26 mouse cellular contexts compared by ENCODE assay signal in the genomic region with DNA sequence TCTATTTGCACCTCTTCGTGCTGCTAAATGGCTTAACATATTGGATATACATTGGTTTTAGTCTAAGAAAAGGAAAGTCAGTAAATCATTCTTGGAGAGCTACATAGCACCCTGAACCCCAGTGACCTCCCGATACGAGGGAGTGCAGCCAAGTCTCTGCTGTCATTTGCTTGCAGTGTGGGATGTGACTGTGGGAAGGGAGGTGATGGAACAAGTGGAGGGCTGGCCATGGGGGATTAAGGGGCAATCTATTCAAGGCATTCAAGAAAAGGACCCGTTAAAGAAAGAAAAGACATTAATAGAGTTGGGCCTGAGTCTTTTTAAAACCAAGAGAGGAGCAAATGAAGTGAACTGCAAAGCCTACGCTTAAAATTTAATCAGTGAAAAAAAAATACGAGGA.
DNase-seq lines count a peak whose midpoint lies in the region; ATAC-seq and TF ChIP-seq lines count a peak whose summit lies in the region.
"Had no signal": no experiment of that assay in that cellular context is flagged by ENCODE, and none has a peak within 500 bp of the region (broad histone marks: within the 10 kb centered on the region; RNA-seq: fewer than 3 reads in every experiment).

No protein-coding gene starts in this region.

- 20% methylated on average over 6 of the region's 6 CpGs for WGBS in midbrain, embryonic 10.5 days
- 20% methylated on average over 6 of the region's 6 CpGs for WGBS in midbrain, postnatal 0 days
- WGBS in cerebellum, adult 2 months, result 74% methylated on average over 6 of the region's 6 CpGs

- TF ChIP-seq POLR2A in cerebellum, adult 2 months (IDR thresholded peaks at IDR 0.05; ENCODE audit: borderline replicate concordance, insufficient read depth, low read length), result no peak

- DNase-seq in adrenal gland, adult (ENCODE audit: inconsistent age in 2 of 2, low spot score in 1 of 2), result peak; percentile 14 to 49
- no peak for DNase-seq in adrenal gland, adult 8-10 months
- peak; percentile 87 for DNase-seq in heart, adult 11 months
- no peak for DNase-seq in heart, postnatal 36 days
- DNase-seq in midbrain, embryonic 10.5 days (ENCODE audit: low spot score), result peak; percentile 33
- no peak for DNase-seq in midbrain, postnatal 0 days (ENCODE audit: low spot score)
- peak; percentile 18 for DNase-seq in embryo, embryonic 9.5 days (ENCODE audit: extremely low spot score)
- no peak for DNase-seq in cerebellum, adult 2 months
- DNase-seq: cerebellum, adult 11-12 months; cerebellum, postnatal 25 days; gastrocnemius, postnatal 14 days; heart, adult 2 months; heart, postnatal 4 days; kidney, postnatal 36 days; layer of hippocampus, adult 9-11 months; left cerebral cortex, postnatal 4 days; lung, adult 18-20 months; lung, postnatal 36 days; right cerebral cortex, postnatal 14 days; spleen, adult 18-20 months had no signal

- H3K4me3 ChIP-seq in midbrain, embryonic 10.5 days, result no peak overlapping the region; the same call in 1 of the 2 replicates
- H3K4me3 ChIP-seq in midbrain, postnatal 0 days (ENCODE audit: low read depth, low read length), result no peak overlapping the region
- no peak overlapping the region for H3K4me3 ChIP-seq in cerebellum, adult 2 months (replicated peaks; ENCODE audit: insufficient read depth, low read depth, low read length)
- H3K4me3 ChIP-seq: embryonic facial prominence, embryonic 12.5 days; erythroblast, embryonic 14.5 days; heart, adult 2 months; left cerebral cortex, adult 2 months had no signal

- intact Hi-C loops in heart, postnatal 36 days (cut with DNase I), result no loop called here

- peaks cover 36% of the 10 kb centered on the region for H3K4me1 ChIP-seq in midbrain, embryonic 10.5 days
- no peaks in the 10 kb centered on the region for H3K4me1 ChIP-seq in midbrain, postnatal 0 days (ENCODE audit: insufficient read depth, low read length)
- no peaks in the 10 kb centered on the region for H3K4me1 ChIP-seq in cerebellum, adult 2 months (ENCODE audit: control insufficient read depth, insufficient read depth, low read length)
- H3K4me1 ChIP-seq: embryonic facial prominence, embryonic 12.5 days had no signal

- no peak for TF ChIP-seq CTCF in midbrain, postnatal 0 days (IDR thresholded peaks at IDR 0.05)
- no peak for TF ChIP-seq CTCF in cerebellum, adult 2 months (IDR thresholded peaks at IDR 0.05; ENCODE audit: borderline replicate concordance, insufficient read depth, low read depth, low read length)

- peak overlapping the region; percentile 67 for H3K27ac ChIP-seq in midbrain, embryonic 10.5 days (replicated peaks)
- no peak overlapping the region for H3K27ac ChIP-seq in midbrain, postnatal 0 days (ENCODE audit: low read depth, low read length)
- no peak overlapping the region for H3K27ac ChIP-seq in cerebellum, adult 2 months (ENCODE audit: insufficient read depth, low read length)
- H3K27ac ChIP-seq: embryonic facial prominence, embryonic 12.5 days; heart, adult 2 months; left cerebral cortex, adult 2 months had no signal

- H3K27me3 ChIP-seq in midbrain, embryonic 10.5 days (ENCODE audit: low read depth, poor library complexity, severe bottlenecking), result peaks cover 54% of the 10 kb centered on the region
- H3K27me3 ChIP-seq in midbrain, postnatal 0 days (ENCODE audit: insufficient read depth, low read length), result no peaks in the 10 kb centered on the region
- H3K27me3 ChIP-seq in cerebellum, adult 2 months (ENCODE audit: control insufficient read depth, insufficient read depth, low read length), result no peaks in the 10 kb centered on the region
- H3K27me3 ChIP-seq: embryonic facial prominence, embryonic 12.5 days had no signal

- H3K4me2 ChIP-seq in midbrain, postnatal 0 days (ENCODE audit: low read depth, low read length, poor library complexity, severe bottlenecking), result no peak overlapping the region
- H3K4me2 ChIP-seq: embryonic facial prominence, embryonic 12.5 days; liver, embryonic 11.5 days had no signal

- H3K9me3 ChIP-seq in midbrain, embryonic 10.5 days (replicated peaks), result no peaks in the 10 kb centered on the region
- no peaks in the 10 kb centered on the region for H3K9me3 ChIP-seq in midbrain, postnatal 0 days (ENCODE audit: low read length)
- H3K9me3 ChIP-seq: embryonic facial prominence, embryonic 12.5 days had no signal

- H3K36me3 ChIP-seq in midbrain, embryonic 10.5 days, result no peaks in the 10 kb centered on the region
- no peaks in the 10 kb centered on the region for H3K36me3 ChIP-seq in midbrain, postnatal 0 days (ENCODE audit: insufficient read depth, low read length)
- H3K36me3 ChIP-seq: embryonic facial prominence, embryonic 12.5 days had no signal

- no peak for ATAC-seq in midbrain, postnatal 0 days (ENCODE audit: low FRiP score)
- ATAC-seq: hindbrain, embryonic 16.5 days; intestine, embryonic 16.5 days had no signal

- H3K9ac ChIP-seq in midbrain, postnatal 0 days (replicated peaks; ENCODE audit: low read length, poor library complexity, severe bottlenecking), result no peak overlapping the region
- H3K9ac ChIP-seq: embryonic facial prominence, embryonic 12.5 days had no signal

Comparison
In these comparisons a context has a peak if more than half of its experiments do, and no peak if none do; other contexts are left out.
1. DNase-seq: peak in adrenal gland, adult (2 of 2), heart, adult 11 months (single experiment), midbrain, embryonic 10.5 days (single experiment) and embryo, embryonic 9.5 days (single experiment); none in adrenal gland, adult 8-10 months (single experiment), heart, postnatal 36 days (0 of 2), midbrain, postnatal 0 days (single experiment) and cerebellum, adult 2 months (0 of 2).